Mouse (Mus musculus) T-helper 17 cell (primary cell): Measurements from ENCODE around the gene Hunk.

ENCODE experiments used
- in situ Hi-C, 2 experiments: fragments of 300-600 bp; cut with MboI, MseI; formaldehyde crosslinking; loops; 1 replicate in 1 of 2; 2 replicates in 1 of 2; pipeline ENCODE4 v1.15.1; 2025; ENCODE audit warnings: high pct_unique_total_duplicates in 2 of 2

Hunk gene

GRCm38 (mm10) chr16:90390731-90391130 is 4.9 kb downstream of the Hunk start:
- in situ Hi-C loops: no loop called here

GRCm38 (mm10) chr16:90394761-90395160 is 8.9 kb downstream of the Hunk start:
- in situ Hi-C loops: no loop called here

- in situ Hi-C loops: no loop called here
Observed at GRCm38 (mm10) chr16:90395996-90396556, 10.3 kb downstream of the Hunk start.

DNA sequence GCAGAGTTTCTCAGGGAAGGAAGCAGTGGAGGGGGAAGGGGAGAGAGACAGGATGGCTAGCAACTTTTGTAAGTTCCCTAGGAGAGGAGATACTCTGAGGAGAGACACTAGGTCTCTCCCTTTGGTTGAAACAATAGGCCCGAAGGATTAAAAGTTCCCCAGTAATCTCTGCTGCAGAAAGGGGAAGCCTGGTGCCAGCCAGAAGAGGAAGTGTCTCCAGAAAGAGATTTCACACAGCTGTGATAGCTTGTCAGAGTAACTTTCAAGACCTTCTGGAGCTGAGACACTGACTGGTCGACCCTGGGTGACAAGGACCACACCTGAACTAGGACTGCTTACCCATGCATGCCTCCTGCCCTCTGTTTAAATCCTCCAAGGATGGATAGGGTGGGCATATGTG is 11.1 kb downstream of the Hunk start:
- in situ Hi-C loops: no loop called here

- in situ Hi-C loops: loop anchor here in 1 of 2 experiments (10.0 kb wide), 1 partner anchor 564 kb away; no protein-coding TSS in a partner anchor
Observed at GRCm38 (mm10) chr16:90400314-90400713, 14.5 kb downstream of the Hunk start.

DNA sequence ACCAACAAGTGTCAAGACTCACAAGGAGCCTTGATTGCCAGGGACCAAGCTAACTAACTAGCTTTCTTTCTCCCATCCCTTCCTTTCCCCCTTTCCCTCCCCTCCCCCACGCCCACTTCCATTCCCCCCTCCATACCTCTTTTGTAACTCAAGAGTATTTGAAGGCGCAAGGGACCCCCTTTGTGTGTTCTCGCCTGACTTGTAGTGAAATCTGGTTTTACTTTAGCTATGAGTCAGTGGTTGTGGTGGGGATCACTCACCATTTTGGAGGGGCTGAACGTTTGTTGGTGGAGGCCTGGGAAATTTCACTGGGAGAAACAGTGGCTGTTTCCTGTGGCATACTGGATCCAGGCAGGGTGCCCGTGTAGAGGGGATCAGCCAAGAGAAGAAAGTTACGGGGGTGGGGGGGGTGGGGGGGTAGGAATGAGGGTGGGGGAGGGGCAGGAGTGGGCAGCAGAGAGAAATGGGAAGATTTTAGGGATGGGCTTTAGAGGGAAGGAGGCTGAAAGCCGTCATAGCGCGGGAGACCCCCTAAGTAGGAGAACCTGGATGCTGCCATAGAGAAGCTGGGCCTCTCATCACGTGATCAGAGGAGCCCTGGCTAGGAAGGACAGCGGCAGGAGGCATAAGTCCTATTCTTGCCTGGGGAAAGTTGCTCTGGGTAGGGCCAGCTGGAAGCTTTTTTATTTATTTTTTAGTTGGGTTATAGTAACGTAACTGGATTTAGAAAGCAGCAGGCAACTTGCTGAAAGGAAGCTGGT is 15.3 kb downstream of the Hunk start:
- in situ Hi-C loops: loop anchor here in 1 of 2 experiments (10.0 kb wide), 1 partner anchor 564 kb away; no protein-coding TSS in a partner anchor

GRCm38 (mm10) chr16:90402292-90402691 is 16.5 kb downstream of the Hunk start:
- in situ Hi-C loops: loop anchor here in 1 of 2 experiments (10.0 kb wide), 1 partner anchor 563 kb away; no protein-coding TSS in a partner anchor

DNA sequence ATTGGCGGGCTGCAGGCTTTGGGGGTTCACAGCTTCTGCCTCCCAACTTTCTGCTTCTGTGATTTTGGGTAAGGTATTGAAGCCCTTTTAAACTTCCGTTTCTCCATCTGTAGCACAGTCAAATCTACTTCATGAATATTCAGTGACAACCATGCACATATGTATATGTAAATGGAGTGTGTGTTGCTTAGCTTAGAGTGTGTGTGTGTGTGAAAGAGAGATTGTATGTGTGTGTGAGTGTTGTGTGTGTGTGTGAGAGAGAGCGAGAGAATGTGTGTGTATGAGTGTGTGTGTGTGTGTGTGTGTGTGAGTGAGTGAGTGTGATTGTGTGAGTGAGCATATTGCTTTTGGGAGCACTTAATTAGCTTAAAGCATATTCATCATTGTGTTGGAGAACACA is 19.4 kb downstream of the Hunk start:
- in situ Hi-C loops: loop anchor here in 1 of 2 experiments (10.0 kb wide), 1 partner anchor 560 kb away; no protein-coding TSS in a partner anchor

GRCm38 (mm10) chr16:90405599-90405998 is 19.8 kb downstream of the Hunk start:
- in situ Hi-C loops: loop anchor here in 1 of 2 experiments (10.0 kb wide), 1 partner anchor 559 kb away; no protein-coding TSS in a partner anchor

- in situ Hi-C loops: loop anchor here in 1 of 2 experiments (10.0 kb wide), 1 partner anchor 557 kb away; no protein-coding TSS in a partner anchor
Observed at GRCm38 (mm10) chr16:90407541-90408289, 21.9 kb downstream of the Hunk start.

GRCm38 (mm10) chr16:90412096-90413082 is 26.6 kb downstream of the Hunk start:
- in situ Hi-C loops: no loop called here

DNA sequence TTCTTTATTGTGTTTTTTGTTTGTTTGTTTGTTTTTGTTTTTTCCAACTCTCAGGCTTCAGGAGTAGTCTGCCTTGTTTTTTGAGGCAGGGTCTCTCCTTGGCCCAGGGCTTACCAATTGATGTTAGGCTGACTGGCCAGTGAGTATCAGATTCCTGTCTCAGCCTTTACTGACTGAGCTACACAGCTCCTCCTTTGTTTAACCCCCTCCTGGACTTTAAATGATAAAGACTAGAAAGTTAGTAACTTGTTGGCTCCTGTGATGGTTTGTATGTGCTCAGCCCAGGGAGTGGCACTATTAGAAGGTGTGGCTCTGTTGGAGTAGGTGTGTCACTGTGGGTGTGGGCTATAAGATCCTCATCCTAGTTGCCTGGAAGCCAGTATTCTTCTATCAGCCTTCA is 30.8 kb downstream of the Hunk start:
- in situ Hi-C loops: no loop called here

GRCm38 (mm10) chr16:90418661-90419060 is 32.8 kb downstream of the Hunk start:
- in situ Hi-C loops: no loop called here

- in situ Hi-C loops: loop anchor here in 1 of 2 experiments (10.0 kb wide), 1 partner anchor 244 kb away; no protein-coding TSS in a partner anchor
Observed at GRCm38 (mm10) chr16:90421145-90421544, 35.3 kb downstream of the Hunk start.

- in situ Hi-C loops: loop anchor here in 1 of 2 experiments (10.0 kb wide), 1 partner anchor 243 kb away; no protein-coding TSS in a partner anchor
Observed at GRCm38 (mm10) chr16:90421551-90421950, 35.7 kb downstream of the Hunk start.

GRCm38 (mm10) chr16:90422108-90422529 is 36.3 kb downstream of the Hunk start:
- in situ Hi-C loops: loop anchor here in 1 of 2 experiments (10.0 kb wide), 1 partner anchor 243 kb away; no protein-coding TSS in a partner anchor

- in situ Hi-C loops: loop anchor here in 1 of 2 experiments (10.0 kb wide), 1 partner anchor 241 kb away; no protein-coding TSS in a partner anchor
Observed at GRCm38 (mm10) chr16:90423898-90424297, 38.1 kb downstream of the Hunk start.

DNA sequence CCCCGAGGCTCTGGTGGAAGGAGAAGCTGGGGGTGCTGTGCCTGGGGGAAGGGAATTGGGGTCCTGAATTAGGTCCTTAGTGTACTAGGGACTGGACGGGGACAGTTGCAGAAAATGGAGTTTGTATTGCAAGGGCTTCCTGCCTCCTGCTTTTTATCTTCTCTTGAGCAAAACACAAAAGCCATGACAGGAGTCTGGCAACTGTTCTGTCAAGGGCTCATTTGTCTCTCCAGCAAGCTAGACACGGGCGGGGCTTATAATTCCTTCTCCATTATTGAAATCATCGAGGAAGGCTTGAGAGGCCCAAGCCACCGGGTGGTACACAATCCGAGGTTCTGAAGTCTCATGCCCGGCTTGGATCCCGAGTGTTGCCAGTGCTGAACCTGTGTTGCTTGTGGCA is 38.6 kb downstream of the Hunk start:
- in situ Hi-C loops: loop anchor here in 1 of 2 experiments (10.0 kb wide), 1 partner anchor 240 kb away; no protein-coding TSS in a partner anchor

DNA sequence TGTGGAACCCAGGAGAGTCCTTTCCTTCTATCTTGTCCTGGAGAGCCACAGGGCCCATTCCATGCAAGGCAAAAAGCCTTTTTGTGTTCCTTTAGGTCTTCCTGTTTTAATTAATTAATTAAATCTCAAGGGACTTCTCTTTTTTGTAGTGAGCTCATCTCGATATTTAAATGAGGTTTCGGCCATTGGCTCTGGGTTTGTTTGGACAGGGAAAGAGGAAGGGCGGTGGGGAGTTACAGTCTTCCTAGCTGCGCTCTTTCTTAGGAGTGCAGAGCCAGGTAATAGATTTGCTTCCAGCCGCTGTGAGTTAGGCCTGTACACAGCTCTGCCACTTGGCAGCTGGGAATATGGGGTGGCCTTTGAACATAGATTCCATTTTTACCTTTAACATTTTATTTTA is 40.4 kb downstream of the Hunk start:
- in situ Hi-C loops: loop anchor here in 1 of 2 experiments (10.0 kb wide), 1 partner anchor 239 kb away; no protein-coding TSS in a partner anchor
